Mouse (Mus musculus): ENCODE measurements at regions not wholly inside any gene's neighbourhood (a gene's known extent, or its start where the extent isn't known, plus 50 kb on each side); places are given as distances from the start of the nearest gene placed in this dataset.

DNA sequence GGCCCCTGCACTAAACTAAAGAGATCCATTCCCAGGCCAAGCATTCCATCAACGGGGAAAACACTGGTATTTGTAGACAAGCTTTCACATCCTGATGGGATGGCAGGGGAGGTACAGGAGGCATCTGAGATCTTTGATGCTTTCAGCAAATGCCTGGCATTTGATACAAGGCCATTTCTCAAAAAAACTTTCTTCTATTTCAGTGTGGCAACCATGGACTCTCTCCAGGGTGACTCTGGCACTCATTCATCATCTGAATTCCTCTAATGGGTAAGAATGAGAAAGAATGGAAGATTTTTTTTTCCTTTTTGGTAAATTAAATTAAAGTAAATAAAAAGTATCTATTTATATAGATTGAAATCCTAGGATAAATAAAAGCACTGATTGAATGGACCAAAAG is 281.8 kb upstream of the Far2 start:
- TF ChIP-seq CTCF (IDR thresholded peaks at IDR 0.05; ENCODE audit: low read depth) (no peak), EP300 (IDR thresholded peaks at IDR 0.05; ENCODE audit: low read depth) (no peak)

Measured in liver, embryonic 14.5 days (tissue).